Mouse (Mus musculus) adrenal gland, adult 18-20 months (tissue): ENCODE results near the gene Zfp326. TPM values are rescaled to one million over a fixed set of nuclear protein-coding genes. Genes with fewer than 3 reads are reported as not detected.

ENCODE experiments used
- DNase-seq, 2 experiments: peaks; one replicate each; pipeline ENCODE4 v3.0.0; 2021 to 2022; ENCODE audit warnings: low spot score in 2 of 2
- total RNA-seq, 2 experiments: library from RNA; stranded (reverse); gene quantifications; 1 replicate in 1 of 2; 2 replicates in 1 of 2; pipeline ENCODE4 v1.2.3; 2021

Zfp326 gene
- total RNA-seq, 2 experiments from 2014 or later: 26.3 to 26.4 TPM

GRCm38 (mm10) chr5:105930282-105930681 lies 53.9 kb downstream of the Zfp326 start:
- no peak for DNase-seq

GRCm38 (mm10) chr5:105932392-105932791 lies 56.0 kb downstream of the Zfp326 start:
- no peak for DNase-seq

- no peak for DNase-seq
Measured at GRCm38 (mm10) chr5:105941951-105942350, 65.6 kb downstream of the Zfp326 start.

Other genes with a start within 250 kb of the Zfp326 start
- gene Lrrc8d, start 176.6 kb upstream of the Zfp326 start, total RNA-seq: 100 to 1,000 TPM in 1 of 2 experiments, 10 to 100 TPM in 1; 81.3 to 105 TPM